Comparison of ENCODE assay signal across 9 mouse cellular contexts in genomic region chr9:37420676-37421075, GRCm38 (mm10). TPM values are rescaled to one million over a fixed set of nuclear protein-coding genes. Genes with fewer than 3 reads are reported as not detected.
DNase-seq lines count a peak whose midpoint lies in the region; ATAC-seq lines count a peak whose summit lies in the region.
"Had no signal": no experiment of that assay in that cellular context is flagged by ENCODE, and none has a peak within 500 bp of the region (broad histone marks: within the 10 kb centered on the region; RNA-seq: fewer than 3 reads in every experiment).

No protein-coding gene starts in this region.

- no peak overlapping the region for H3K27ac ChIP-seq in hindbrain, embryonic 11.5 days (ENCODE audit: low read depth, low read length)
- H3K27ac ChIP-seq: macrophage had no signal

- no peaks in the 10 kb centered on the region for H3K4me1 ChIP-seq in hindbrain, embryonic 11.5 days (replicated peaks; ENCODE audit: control insufficient read depth, insufficient read depth, low read length)

- H3K27me3 ChIP-seq in hindbrain, embryonic 11.5 days (ENCODE audit: control insufficient read depth, insufficient read depth, low read length), result peaks cover 7% of the 10 kb centered on the region

- H3K9me3 ChIP-seq in hindbrain, embryonic 11.5 days (ENCODE audit: control insufficient read depth, low read length), result no peaks in the 10 kb centered on the region

- H3K9ac ChIP-seq in hindbrain, embryonic 11.5 days (ENCODE audit: low read depth, low read length), result no peak overlapping the region

- WGBS in hindbrain, embryonic 11.5 days, result 1% methylated on average over 27 of the region's 27 CpGs

- H3K4me3 ChIP-seq in hindbrain, embryonic 11.5 days (ENCODE audit: low read depth, low read length), result no peak overlapping the region

- no peaks in the 10 kb centered on the region for H3K36me3 ChIP-seq in hindbrain, embryonic 11.5 days (ENCODE audit: control insufficient read depth, insufficient read depth, low read length)

- DNase-seq in MEL-GATA-1-ER (ENCODE audit: extremely low read depth, low read depth), result peak; percentile 76
- peak; percentile 67 to 68 for DNase-seq in cerebellum, adult 18-20 months
- peak; percentile 83 for DNase-seq in forelimb bud, embryonic 11.5 days (ENCODE audit: low read depth, low spot score)
- peak; percentile 91 for DNase-seq in hindbrain, embryonic 11.5 days (ENCODE audit: low spot score)
- DNase-seq in layer of hippocampus, postnatal 10 days (ENCODE audit: low spot score in 2 of 2), result peak; percentile 73 to 81
- peak; percentile 92 for DNase-seq in lung, postnatal 10 days
- DNase-seq in retina, embryonic 14.5 days (ENCODE audit: low spot score), result peak; percentile 90
- DNase-seq in thymus, postnatal 25 days, result peak; percentile 85

- ATAC-seq in hindbrain, embryonic 11.5 days (ENCODE audit: low FRiP score), result peak; percentile 91

- H3K4me2 ChIP-seq in hindbrain, embryonic 11.5 days (replicated peaks; ENCODE audit: low read depth, low read length), result peak overlapping the region; percentile 44

RNA-seq across cellular contexts. Expression of gene Robo3, which starts 12.4 kb away (rescaled TPM):
- 120 TPM in 2 replicates for polyA plus RNA-seq in hindbrain, embryonic 11.5 days (2014; fragmentation: Nextera tagmentation; extraction: Ambion mirVana)
- total RNA-seq in layer of hippocampus, postnatal 10 days (2021), result 10 to 100 TPM; 14.9 to 22.8 TPM
- polyA plus RNA-seq: macrophage had no signal

RNA-seq across cellular contexts. Expression of gene Robo4, which starts 19.0 kb away (rescaled TPM):
- 5.5 and 6.8 TPM in 2 replicates for polyA plus RNA-seq in hindbrain, embryonic 11.5 days (2014; fragmentation: Nextera tagmentation; extraction: Ambion mirVana)
- 1 to 10 TPM; 6.9 to 8.3 TPM for total RNA-seq in layer of hippocampus, postnatal 10 days (2021)
- polyA plus RNA-seq: macrophage had no signal

RNA-seq across cellular contexts. Expression of gene Hepacam, which starts 53.5 kb away (rescaled TPM):
- polyA plus RNA-seq in hindbrain, embryonic 11.5 days (2014; fragmentation: Nextera tagmentation; extraction: Ambion mirVana), result 0.09 TPM in 1 of 2 replicates, not detected in the other
- 10 to 100 TPM; 66.7 to 72.3 TPM for total RNA-seq in layer of hippocampus, postnatal 10 days (2021)
- polyA plus RNA-seq: macrophage had no signal
